Comparison of ENCODE assay signal across 21 mouse cellular contexts in the genomic region with DNA sequence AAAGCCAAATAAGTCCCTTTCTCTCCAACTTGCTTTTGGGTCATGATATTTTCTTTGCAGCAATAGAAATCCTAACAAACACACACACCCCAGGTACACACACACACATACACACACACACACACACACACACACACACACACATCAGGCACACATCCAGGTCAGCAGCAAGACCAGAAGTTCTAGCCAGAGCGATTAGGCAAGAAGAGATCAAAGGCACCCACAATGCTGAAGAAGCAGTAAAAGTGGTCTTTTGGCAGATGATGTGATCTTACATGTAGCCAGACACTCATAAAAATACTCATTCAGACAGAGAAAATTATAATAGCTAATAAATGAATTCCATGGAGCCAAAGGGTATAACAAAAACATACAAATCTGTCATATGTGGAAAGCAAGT. TPM values are rescaled to one million over a fixed set of nuclear protein-coding genes. Genes with fewer than 3 reads are reported as not detected.
DNase-seq lines count a peak whose midpoint lies in the region; ATAC-seq and TF ChIP-seq lines count a peak whose summit lies in the region.
"Had no signal": no experiment of that assay in that cellular context is flagged by ENCODE, and none has a peak within 500 bp of the region (broad histone marks: within the 10 kb centered on the region; RNA-seq: fewer than 3 reads in every experiment).

No protein-coding gene starts in this region.

- ATAC-seq in lung, embryonic 14.5 days (ENCODE audit: insufficient read depth) = no peak
- ATAC-seq: forebrain, embryonic 13.5 days; forebrain, postnatal 0 days had no signal

- DNase-seq in kidney, postnatal 10 days = peak; percentile 56
- no peak for DNase-seq in kidney, postnatal 36 days
- DNase-seq in lung, embryonic 14.5 days = peak; percentile 60
- no peak for DNase-seq in lung, postnatal 10 days
- peak; percentile 6 to 46 for DNase-seq in lung, postnatal 4 days
- no peak for DNase-seq in lung, adult 18-20 months
- DNase-seq in left cerebral cortex, postnatal 4 days = no peak
- DNase-seq: adrenal gland, adult 8-10 months; cerebellum, adult 2 months; cerebellum, postnatal 10 days; forebrain, postnatal 0 days; gastrocnemius, postnatal 14 days; heart, adult 2 months had no signal

- H3K9me3 ChIP-seq in lung, embryonic 14.5 days (ENCODE audit: low read depth, low read length) = no peaks in the 10 kb centered on the region
- H3K9me3 ChIP-seq: embryonic facial prominence, embryonic 10.5 days; forebrain, embryonic 13.5 days had no signal

- intact Hi-C loops in left cerebral cortex, postnatal 4 days (cut with DNase I) = no loop called here

- 60% methylated on average over 1 of the region's 1 CpGs for WGBS in lung, embryonic 14.5 days

- no peak overlapping the region for H3K9ac ChIP-seq in lung, embryonic 14.5 days
- H3K9ac ChIP-seq: forebrain, embryonic 13.5 days; forebrain, postnatal 0 days had no signal

- H3K36me3 ChIP-seq in lung, embryonic 14.5 days (ENCODE audit: insufficient read depth) = no peaks in the 10 kb centered on the region
- H3K36me3 ChIP-seq: embryonic facial prominence, embryonic 10.5 days; G1E; hindbrain, embryonic 10.5 days had no signal

- no peak overlapping the region for H3K27ac ChIP-seq in lung, embryonic 14.5 days (ENCODE audit: low read depth)
- H3K27ac ChIP-seq: embryonic facial prominence, embryonic 10.5 days; forebrain, embryonic 13.5 days; heart, adult 2 months; hindbrain, embryonic 10.5 days had no signal

- no peak overlapping the region for H3K4me2 ChIP-seq in lung, embryonic 14.5 days
- H3K4me2 ChIP-seq: forebrain, embryonic 13.5 days; heart, embryonic 11.5 days had no signal

- peaks cover 22% of the 10 kb centered on the region for H3K4me1 ChIP-seq in lung, embryonic 14.5 days (ENCODE audit: insufficient read depth)

- no peak for TF ChIP-seq CTCF in lung, embryonic 14.5 days (IDR thresholded peaks at IDR 0.05; ENCODE audit: low read depth)

- H3K4me3 ChIP-seq in lung, embryonic 14.5 days (ENCODE audit: low read depth, low read length) = no peak overlapping the region
- H3K4me3 ChIP-seq: embryonic facial prominence, embryonic 10.5 days; forebrain, embryonic 13.5 days; heart, adult 2 months; hindbrain, embryonic 10.5 days had no signal

- H3K27me3 ChIP-seq in lung, embryonic 14.5 days (ENCODE audit: insufficient read depth, low read length) = no peaks in the 10 kb centered on the region
- H3K27me3 ChIP-seq: forebrain, embryonic 13.5 days had no signal

RNA-seq across cellular contexts. Expression of gene Hs1bp3, which starts 41.0 kb away (rescaled TPM):
- polyA plus RNA-seq in lung, embryonic 14.5 days (2014; fragmentation: Nextera tagmentation; extraction: Ambion mirVana) = 11.2 and 11.5 TPM in 2 replicates
- total RNA-seq in left cerebral cortex, postnatal 4 days (2021) = 10 to 100 TPM; 10.3 to 11.0 TPM

RNA-seq across cellular contexts. Expression of gene Gdf7, which starts 52.4 kb away (rescaled TPM):
- polyA plus RNA-seq in lung, embryonic 14.5 days (2014; fragmentation: Nextera tagmentation; extraction: Ambion mirVana) = not detected in 2 replicates
- not detected for total RNA-seq in left cerebral cortex, postnatal 4 days (2021)
- total RNA-seq: adrenal gland, postnatal 36 days; G1E; gastrocnemius, adult 18-20 months; gastrocnemius, postnatal 14 days had no signal
- polyA plus RNA-seq: forebrain, embryonic 13.5 days; G1E; heart, embryonic 16.5 days had no signal

Comparison
In these comparisons a context has a peak if more than half of its experiments do, and no peak if none do; other contexts are left out.
1. DNase-seq: peak in kidney, postnatal 10 days (single experiment), lung, embryonic 14.5 days (single experiment) and lung, postnatal 4 days (2 of 2); none in kidney, postnatal 36 days (0 of 2), lung, postnatal 10 days (single experiment), lung, adult 18-20 months (0 of 2) and left cerebral cortex, postnatal 4 days (single experiment).